Mouse (Mus musculus) fat pad, adult 2 months (tissue): Measurements from ENCODE around the gene Sqstm1.

ENCODE experiments used
- DNase-seq: peaks from one replicate; pipeline ENCODE4 v3.0.0-alpha.2; 2011; ENCODE audit warnings: low read depth, low spot score; ENCODE audit errors: extremely low read depth

Sqstm1 gene

DNA sequence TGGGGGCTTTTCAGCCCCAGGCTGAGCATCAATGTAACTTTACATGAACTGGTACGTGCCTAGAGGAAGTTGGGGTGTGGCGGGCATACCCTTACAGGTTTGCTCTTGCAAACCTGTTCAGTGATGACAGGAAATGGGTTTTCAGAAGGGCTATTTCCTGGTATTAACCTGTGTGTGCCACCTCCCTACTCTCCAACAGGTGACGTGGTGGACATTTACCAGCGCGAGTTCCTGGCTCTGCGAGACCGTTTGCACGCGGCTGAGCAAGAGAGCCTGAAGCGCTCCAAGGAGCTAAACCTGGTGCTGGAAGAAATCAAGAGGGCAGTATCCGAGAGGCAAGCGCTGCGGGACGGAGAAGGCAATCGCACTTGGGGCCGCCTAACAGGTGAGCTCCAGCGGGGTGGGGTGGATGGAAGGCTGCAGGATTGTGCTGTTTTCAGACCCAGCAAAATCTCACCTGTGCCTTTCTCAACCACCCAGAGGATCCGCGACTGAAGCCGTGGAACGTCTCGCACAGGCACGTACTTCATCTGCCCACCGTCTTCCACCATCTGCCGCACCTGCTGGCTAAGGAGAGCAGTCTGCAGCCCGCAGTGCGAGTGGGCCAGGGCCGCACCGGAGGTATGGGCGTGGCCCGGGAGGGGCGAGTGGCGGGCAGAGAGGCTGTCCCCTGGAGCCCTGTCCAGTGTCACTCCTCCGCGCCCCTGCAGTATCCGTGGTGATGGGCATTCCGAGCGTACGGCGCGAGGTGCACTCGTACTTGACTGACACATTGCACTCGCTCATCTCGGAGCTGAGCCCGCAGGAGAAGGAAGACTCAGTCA, 20.1 kb upstream of the Sqstm1 start:
- DNase-seq, result no peak

DNA sequence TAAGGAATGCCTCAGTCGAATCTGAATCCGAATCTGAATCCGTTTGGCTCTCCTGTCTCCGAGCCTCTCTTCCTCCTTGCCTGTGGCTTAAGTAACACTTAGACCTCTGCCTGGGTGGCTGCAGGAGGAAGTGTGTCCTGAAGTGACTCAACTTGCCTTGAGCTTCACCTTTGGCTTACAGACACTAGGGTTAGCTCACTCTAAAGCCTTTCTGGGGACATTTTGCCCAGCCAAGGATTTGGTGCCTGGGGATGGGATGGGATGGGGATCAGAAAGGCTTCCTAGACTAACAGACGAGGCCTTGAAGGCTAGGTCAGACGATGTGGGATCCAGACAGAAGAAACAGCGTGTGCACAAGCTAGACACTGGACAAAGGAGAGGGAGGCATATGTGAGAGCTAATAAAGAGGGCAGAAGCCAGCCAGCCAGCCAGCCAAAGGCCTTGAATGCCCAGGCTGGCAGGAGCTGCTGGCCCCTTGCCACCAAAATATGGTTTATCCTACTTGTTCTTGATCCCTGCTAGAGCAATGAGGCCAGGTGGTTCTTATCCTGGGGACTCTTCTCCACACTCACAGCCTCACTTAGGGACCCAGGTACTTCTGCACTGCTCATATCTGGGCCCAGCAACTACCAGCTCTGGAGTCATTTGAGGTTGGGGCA, 18.8 kb upstream of the Sqstm1 start:
- DNase-seq, result peak; percentile 89

DNA sequence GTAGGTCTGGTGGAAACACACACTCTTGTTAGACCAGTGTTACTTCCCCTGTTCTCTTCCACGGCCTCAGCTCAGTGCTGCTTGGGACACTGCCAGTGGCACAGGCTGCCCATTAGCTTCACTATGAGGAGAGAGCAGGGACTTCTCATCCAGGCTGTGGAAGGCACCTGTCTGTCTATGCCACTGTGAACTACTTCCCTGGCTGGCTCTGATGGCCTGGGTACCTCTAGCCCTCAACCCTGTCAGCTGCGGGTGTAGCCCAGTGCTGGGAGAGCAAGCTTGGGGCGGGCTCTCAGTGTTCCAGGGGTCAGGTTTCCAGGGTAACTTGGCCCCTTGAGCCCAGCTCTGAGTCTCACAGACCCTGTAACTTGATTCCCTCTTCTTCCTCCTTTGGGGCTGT, 18.1 kb upstream of the Sqstm1 start:
- no peak for DNase-seq

DNA sequence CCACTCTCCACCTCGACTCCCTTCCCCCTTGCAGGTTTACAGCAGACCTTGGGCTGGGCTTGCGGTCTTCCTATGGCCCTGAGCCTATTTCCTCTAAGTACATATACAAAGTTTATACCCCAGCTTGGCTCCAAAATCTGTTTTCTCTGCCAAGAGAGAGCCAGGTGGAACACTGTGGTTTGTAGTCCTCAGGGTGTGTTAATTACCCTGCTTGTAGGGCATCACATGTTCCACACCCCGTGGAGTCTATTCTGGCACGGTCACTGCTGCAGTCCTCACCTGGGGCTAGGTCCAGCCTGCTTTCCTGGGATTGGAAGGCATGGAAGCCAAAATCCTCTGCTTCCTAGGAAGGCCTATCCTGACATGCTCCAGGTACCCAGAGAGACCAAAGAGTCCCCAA, 17.1 kb upstream of the Sqstm1 start:
- DNase-seq, result no peak

DNA sequence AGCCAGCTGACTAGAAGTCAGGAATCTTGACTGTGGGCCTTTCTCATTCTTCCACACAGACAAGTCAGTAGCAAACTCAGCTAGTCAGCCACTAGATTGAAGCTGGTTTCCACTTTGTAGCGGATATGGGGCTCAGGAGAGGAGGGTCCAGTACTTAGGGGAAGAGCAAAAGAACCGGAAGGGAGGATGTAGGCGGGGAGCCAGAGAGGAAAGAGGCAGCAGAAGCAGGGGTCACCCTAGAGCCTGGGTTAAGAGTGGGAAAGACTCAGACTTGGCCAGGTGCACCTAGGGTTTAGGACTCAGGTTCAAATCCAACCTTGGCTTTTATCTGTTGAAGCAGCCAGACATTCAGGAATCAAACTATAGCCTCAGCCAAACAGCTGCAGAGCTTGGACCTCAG, 16.6 kb upstream of the Sqstm1 start:
- DNase-seq, result no peak

DNA sequence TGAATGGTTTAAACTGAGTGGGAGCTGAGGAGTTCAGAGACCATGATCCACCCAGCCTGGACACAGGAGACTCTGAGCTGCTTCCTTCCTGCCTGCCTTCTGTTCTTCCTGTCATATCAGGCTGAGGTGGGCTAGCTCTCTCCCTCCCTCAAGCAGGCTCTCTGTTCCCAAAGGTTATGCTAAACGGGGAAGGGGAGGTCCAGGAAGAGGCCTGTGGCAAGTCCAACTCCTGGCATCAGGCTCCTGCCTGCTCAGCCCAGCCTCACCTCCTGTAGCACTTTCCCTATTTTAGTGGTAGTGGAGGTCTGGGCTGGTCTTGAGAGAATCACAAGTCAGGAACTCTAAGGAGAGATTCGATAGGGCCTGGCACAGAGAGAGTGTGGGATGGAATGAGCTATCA, 15.8 kb upstream of the Sqstm1 start:
- no peak for DNase-seq

DNA sequence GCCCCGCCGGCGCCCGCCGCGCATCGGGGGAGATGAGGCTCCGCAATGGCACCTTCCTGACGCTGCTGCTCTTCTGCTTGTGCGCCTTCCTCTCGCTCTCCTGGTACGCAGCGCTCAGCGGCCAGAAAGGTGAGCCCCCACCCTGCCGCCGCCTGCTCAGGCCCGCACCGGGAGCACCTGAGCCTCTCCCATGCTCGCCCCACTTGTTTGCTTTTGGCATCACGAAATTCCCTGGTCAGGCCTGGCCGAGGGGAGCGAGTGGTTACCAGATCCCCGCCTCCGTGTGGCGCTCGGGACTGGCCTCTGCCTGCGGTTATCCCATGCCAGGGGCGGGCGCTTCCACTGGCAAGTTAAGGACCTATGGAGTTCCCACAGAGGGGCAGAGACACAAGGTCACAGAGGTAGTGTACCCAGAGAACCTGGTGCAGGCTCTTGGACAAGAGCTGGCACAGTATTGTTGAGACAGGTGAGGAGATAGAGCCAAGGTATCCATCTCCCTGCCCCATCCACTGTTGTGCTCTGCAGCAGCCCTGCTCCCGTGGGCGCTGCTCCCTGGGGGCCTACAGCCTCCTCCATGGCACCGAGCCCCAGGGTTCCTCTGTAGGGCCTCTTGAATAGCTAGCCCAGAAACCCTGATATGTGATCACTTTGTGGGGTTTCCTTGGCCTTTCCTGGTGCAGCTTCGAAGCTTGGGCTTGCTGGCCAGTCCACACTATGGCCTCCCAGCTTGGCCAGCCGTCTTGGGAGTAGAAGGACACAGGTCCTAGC, 15.2 kb upstream of the Sqstm1 start:
- no peak for DNase-seq

DNA sequence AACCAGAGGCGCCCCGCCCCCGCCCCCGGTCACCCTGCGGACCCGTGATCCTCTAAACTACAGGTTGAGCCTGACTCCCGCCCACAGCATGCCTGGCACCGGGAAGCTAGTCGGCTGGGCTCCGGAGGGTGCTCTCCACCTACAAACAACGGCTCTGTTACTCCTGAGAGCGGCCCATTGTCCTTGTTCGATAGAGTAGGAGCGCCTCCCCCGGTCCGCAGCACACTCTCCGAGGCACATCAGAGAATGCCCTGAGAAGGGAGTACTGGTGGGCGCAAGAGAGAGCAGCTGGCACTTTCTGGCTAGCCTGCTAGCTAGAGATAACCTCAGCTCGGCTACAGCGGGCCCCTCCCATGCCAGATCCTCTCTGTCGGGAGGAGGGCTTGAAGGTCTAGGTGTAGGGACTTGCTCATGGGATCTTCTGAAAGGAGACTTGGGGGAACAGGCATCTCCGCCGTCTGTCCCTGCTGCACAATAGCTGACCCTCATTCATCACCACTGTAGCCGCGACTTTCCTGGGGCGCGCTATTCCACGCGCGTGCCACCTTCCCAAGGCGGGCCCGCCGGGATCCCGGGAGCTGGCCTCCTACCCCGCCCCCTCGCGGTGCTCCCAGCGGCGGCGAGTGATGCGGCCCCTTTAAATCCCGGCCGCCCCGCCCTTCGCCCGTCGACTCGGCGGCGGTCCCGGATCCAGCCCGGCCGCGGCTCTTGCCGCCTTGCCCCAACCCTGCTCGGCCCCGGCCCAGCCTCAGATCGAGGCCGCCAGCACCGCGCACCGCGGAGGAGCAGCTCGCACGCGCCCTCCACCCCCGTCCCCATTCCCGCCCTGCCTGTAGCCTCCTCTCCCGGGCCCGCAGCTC, 14.3 kb upstream of the Sqstm1 start:
- DNase-seq, result no peak

DNA sequence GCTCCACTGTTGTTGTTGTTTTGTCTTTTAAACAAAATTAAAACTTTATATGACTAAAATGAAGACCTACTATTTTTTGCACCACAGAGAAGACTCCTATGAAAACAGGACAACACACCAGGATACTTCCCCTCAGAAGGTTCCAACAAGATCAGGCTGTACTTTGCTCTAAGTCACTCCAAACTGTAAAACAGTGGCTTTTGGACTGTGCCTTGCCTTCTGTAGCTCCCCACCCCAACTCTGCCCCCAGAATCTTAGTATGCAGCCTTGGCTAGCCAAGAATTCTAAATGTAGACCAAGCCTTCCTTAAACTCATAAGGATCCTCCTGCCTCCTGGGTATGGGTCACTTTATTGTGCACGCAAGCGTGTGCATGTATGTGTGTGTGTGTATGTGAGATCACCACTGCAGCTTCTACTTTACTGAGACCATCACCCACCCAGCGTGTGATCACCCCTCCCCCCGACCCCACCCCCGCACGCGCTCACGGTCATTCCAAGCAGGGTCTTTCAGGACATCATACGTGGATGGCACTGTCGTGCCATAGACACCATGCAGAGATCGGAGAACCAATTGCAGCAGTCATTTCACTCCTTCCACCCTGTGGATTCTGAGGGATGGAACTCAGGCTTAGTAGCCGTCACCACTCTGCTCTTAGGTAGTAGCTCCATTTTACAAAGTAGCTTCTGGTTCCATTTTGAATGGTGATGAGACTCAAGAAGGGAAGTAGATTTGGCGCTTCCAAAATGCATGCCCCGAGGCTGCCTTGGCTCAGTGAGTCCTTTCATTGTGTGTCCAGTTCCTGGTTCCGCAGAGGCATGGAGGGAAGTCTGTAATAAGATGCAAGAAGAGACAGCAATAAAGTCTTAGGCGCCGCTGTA, 13.4 kb upstream of the Sqstm1 start:
- no peak for DNase-seq

DNA sequence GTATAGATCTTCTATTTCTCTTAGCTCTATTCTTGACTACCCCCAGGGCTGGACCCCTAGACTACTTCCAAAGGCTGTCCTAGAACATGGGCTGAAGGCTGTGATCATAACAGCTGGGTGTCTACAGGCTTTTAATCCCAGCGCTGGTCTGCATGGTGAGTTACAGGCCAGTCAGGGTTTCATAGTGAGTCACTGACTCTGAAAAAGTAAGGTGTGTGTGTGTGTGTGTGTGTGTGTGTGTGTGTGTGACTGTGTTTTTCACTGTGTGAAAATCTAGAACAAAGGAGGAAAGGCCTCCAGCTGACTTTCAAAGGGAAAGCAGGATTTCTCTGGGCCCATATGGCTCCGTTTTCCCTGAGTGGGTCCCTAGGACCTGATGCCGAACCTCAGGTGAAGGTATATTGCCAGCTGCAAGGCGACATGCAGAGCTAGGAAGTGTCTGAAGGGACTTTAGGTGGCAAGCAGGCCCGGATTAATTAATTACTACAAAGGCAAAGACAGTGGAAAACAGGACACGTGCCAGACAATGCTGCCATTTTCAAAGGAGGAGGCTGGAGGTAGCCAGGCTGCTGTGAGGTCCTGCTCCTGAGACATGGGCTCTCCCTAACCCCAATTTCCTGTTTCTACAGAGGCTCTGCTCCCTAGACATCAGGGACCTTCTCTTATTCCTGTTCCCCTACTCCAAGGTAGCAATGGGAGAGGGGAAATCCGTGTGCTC, 12.1 kb upstream of the Sqstm1 start:
- no peak for DNase-seq

DNA sequence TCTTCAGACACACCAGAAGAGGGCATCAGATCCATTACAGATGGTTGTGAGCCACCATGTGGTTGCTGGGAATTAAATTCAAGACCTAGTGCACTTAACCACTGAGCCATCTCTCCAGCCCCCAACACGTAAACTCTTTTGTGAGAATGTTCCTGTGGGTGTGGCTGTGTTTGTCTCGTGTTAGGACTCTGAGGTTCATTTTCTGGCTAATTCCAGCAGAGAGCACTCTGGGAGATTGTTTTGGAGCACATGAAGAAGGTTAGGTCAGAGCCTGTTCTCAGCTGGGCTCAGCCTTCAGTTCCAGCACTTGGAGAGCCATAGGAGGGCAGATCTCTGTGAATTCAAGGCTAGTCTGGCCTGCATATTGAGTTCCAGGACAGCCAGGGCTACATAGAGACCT, 9.2 kb upstream of the Sqstm1 start:
- DNase-seq, result no peak

DNA sequence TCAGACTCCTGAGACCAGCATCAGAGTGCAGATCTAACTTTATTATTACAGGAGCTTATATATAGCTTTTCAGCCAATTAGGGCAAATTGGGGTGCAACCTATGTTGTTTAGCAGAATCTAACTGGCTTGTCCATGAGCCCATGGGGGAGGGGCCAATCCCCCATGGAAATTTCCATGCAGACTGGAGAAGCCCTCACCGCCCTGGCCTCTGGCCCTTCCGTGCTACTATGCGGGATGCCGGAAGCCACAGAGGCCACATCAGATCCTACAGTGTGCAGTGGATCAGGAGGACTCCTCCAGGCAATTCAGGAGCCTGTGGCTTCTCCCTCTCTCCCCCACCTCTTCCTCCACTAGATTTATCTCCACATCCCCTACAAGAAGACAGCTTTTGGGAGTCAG, 7.2 kb upstream of the Sqstm1 start:
- no peak for DNase-seq

DNA sequence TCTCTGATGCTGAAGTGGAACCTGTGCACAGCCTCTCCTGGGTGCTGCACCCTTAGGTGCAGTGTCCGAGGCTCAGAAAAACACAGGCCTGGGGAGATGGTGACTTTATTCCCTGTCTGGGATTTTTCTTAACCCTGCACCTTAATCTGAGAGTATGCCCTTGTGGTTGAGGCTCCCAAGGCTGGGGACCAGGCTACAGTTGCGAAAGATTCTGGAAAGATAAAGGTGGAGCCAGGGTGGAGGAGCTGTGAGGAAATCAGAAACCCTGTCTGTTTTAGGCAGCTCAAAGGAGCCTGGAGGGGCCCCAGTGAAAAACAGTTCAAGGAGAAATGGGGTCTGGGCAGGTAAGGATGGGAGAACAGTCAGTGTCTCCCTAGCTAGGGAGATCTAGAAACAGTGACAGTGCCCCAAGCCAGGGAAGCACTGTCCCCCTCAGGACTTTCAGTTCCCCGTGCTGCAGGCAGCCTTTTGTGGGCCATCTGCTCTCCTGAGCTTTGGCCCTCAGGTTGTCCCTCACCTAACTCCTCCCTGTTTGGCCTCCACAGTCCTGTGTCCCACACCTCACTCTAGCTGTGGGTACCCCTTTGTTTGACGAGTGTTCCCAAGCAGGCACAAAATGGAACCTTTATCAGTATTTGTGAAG, 6.2 kb upstream of the Sqstm1 start:
- no peak for DNase-seq

DNA sequence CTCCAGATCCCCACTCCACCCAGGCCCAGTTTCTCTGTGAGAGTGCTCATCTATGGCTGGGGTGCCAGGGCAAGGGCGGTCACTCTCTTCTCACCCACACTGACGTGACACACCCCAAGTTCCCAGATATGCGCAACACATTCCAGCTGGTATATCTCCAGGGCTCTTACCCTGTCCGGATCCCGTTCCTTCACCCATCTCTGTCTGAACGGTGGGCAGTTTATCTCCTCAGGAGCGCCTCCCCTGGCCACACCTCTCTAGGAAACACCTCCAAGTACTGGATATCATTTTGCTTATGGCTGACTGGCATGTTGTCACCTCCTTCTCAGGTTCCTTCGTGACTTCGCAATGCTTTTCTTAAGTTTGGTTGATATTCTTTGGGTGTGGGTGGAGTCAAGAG, 5.0 kb upstream of the Sqstm1 start:
- no peak for DNase-seq

DNA sequence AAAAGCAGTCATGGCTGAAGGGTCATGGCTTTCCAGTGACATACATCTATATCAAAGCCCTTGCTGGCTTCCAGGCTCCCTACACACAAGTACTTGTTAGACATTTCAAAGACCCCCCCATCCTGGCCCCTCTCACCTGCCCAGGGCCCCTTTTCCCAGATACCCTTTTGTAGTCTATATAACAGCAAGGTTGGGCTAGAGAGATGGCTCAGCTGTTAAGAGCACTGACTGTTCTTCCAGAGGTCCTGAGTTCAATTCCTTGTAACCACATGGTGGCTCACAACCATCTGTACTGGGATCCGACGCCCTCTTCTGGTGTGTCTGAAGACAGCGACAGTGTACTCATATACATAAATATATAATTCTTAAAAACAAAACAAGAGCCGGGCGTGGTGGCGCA, 4.0 kb upstream of the Sqstm1 start:
- no peak for DNase-seq

DNA sequence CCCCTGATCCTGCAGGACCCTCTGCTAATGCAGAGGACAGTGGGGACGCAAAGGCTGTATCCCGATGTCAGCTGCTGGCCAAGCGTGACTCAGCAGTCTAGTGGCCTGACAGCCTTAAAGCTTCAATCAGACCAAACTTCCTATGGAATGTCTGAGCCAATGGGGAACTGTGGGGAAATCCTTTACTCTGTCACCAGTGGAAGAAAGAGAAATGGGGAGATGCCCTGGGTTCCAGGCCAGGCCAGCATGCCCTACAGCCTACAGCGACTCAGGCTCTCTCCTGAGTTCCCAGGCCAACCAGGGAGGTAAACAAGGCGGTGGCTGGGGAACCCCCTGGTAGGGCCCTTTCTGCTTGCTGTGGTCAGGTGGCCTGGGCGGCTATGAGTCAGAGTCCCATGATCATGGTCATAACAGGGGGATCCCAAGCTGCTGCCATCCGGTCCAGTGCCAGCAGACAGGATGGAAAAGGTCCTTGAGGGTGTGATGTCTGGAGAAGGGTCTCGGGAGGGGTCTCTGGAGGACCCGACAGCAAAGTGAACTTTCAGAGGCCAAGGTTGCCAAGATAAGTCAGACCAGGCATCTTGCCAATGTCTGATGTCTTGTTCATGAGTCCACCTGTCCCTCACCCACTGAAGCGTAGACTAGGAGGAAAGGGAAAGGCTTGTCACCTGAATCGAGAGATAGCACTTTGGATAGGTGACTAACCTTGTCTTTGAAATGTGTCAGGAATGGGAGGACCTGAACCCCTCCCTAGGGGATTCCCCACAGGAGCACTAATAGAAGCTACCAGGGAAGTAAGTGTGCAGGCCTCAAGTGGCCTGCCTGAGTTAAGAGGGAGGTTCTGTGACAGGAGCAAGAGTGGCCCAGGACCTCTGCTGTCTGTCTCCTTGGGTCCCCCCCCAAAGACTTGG, 2.5 kb upstream of the Sqstm1 start:
- no peak for DNase-seq

DNA sequence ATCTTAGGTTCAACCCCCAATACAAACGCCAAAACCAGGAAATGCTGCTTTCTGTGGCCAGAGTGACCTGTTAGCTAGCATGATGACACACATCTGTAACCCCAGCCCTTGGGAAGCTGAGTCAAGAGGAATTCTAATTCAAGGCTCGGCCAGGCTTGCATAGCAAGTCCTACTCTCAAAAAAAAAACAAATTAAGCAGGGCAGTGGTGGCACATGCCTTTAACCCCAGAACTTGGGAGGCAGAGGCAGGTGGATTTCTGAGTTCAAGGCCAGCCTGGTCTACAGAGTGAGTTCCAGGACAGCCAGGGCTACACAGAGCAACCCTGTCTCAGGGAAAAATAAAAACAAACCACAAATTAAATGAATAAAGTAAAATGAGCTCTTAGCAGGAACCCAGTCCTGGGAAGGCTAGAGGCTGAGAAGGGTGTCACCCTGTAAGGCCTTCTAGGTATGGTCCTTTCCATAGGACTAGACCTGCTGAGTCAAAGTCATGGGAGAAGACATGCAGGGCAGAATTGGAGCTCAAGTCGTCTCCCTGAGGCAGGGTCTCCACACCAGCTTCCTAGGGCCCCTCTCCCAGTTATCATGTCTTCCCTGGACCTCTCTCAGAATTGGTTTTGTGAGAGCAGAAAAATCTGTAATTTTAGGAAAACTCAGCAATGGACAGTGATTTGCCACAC, 1.6 kb upstream of the Sqstm1 start:
- no peak for DNase-seq
